Mouse (Mus musculus) small intestine, adult 2 months (tissue): ENCODE results near the gene Slmap.

Experiments
- CTCF ChIP-seq: fragments of 200-500 bp; IDR thresholded peaks from 2 replicates; pipeline ENCODE4 v1.5.1; 2012; ENCODE audit warnings: low read depth, mild to moderate bottlenecking, control low read depth, inconsistent platforms, low read length, moderate library complexity, mixed read lengths; ENCODE audit not compliant: insufficient replicate concordance, insufficient read length; ENCODE audit errors: extremely low read depth
- POLR2A ChIP-seq: fragments of 200-500 bp; IDR thresholded peaks from 2 replicates; pipeline ENCODE4 v1.6.1; 2012; ENCODE audit warnings: low read depth, mild to moderate bottlenecking, control low read depth, inconsistent platforms, low read length, moderate library complexity

DNA sequence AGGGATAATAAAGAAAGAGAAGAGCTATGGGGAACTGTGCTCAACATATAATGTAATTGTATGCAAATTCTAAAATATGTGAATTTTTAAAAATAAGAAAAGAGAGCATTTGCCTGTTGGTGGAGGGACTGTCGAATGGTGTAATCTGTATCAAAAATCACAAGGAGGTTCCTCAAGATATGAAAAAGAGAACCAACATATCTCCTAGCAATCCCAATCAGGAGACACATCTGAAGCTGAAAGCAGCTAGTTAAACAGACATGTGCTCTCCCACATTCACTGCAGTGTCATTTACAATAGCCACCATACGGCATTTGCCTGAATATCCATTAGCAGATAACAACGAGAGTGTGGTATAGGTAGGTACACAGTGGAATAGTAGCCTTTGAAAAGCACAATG is 18.1 kb upstream of the Slmap start:
- TF ChIP-seq CTCF: no peak
- no peak for TF ChIP-seq POLR2A
